Mouse (Mus musculus): ENCODE measurements at regions not wholly inside any gene's neighbourhood (a gene's known extent, or its start where the extent isn't known, plus 50 kb on each side); places are given as distances from the start of the nearest gene placed in this dataset.

DNA sequence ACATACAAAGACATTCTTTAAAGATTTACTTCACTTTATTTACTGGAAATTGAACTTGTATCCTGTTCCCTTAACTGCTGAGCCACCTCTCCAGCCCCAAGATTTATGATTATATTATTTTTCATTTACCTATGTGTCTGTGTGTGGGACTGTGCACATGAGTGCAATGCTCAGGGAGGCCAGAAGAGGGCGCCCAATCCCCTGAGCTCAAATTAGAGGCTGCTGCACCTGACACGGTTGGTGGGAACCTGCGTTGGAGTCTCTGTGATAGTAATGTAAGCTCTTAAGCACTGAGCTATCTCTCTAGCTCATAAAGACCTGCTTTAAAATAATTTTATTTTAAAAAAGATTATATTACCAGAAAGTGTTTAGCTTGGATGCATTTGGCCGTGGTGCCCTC is 315.3 kb downstream of the Etnk1 start:
- 86% methylated on average over 4 of the region's 4 CpGs for WGBS
- Histone ChIP-seq H3K9me3 (ENCODE audit: control insufficient read depth, low read length) (no peaks in the 10 kb centered on the region), H3K4me3 (ENCODE audit: low read depth, low read length) (no peak overlapping the region), H3K27me3 (ENCODE audit: control insufficient read depth, insufficient read depth, low read length) (no peaks in the 10 kb centered on the region), H3K4me1 (ENCODE audit: control insufficient read depth, insufficient read depth, low read length) (no peaks in the 10 kb centered on the region), H3K9ac (replicated peaks; ENCODE audit: low read depth, low read length) (no peak overlapping the region), H3K27ac (ENCODE audit: low read depth, low read length) (no peak overlapping the region), H3K36me3 (ENCODE audit: control insufficient read depth, insufficient read depth, low read length) (no peaks in the 10 kb centered on the region), H3K4me2 (ENCODE audit: low read depth, low read length) (no peak overlapping the region)
- ATAC-seq (ENCODE audit: low read depth): no peak

GRCm38 (mm10) chr6:143482868-143483267 is 315.8 kb downstream of the Etnk1 start:
- WGBS: 93% methylated on average over 6 of the region's 6 CpGs

GRCm38 (mm10) chr6:143484941-143485340 is 317.9 kb downstream of the Etnk1 start:
- no peaks in the 10 kb centered on the region for H3K36me3 ChIP-seq (ENCODE audit: control insufficient read depth, insufficient read depth, low read length)
- no peak overlapping the region for H3K9ac ChIP-seq (replicated peaks; ENCODE audit: low read depth, low read length)
- H3K4me3 ChIP-seq (ENCODE audit: low read depth, low read length): no peak overlapping the region
- H3K9me3 ChIP-seq (ENCODE audit: control insufficient read depth, low read length): no peaks in the 10 kb centered on the region
- no peak overlapping the region for H3K27ac ChIP-seq (ENCODE audit: low read depth, low read length)
- 91% methylated on average over 6 of the region's 6 CpGs for WGBS
- no peaks in the 10 kb centered on the region for H3K4me1 ChIP-seq (ENCODE audit: control insufficient read depth, insufficient read depth, low read length)
- no peaks in the 10 kb centered on the region for H3K27me3 ChIP-seq (ENCODE audit: control insufficient read depth, insufficient read depth, low read length)
- no peak overlapping the region for H3K4me2 ChIP-seq (ENCODE audit: low read depth, low read length)
- no peak for ATAC-seq (ENCODE audit: low read depth)

More at GRCm38 (mm10) chr6:143482868-143483267, 315.8 kb downstream of the Etnk1 start:
- no peak overlapping the region for H3K27ac ChIP-seq (ENCODE audit: low read depth, low read length)
- H3K9ac ChIP-seq (replicated peaks; ENCODE audit: low read depth, low read length): no peak overlapping the region
- no peak for ATAC-seq (ENCODE audit: low read depth)
- no peaks in the 10 kb centered on the region for H3K4me1 ChIP-seq (ENCODE audit: control insufficient read depth, insufficient read depth, low read length)
- H3K4me2 ChIP-seq (ENCODE audit: low read depth, low read length): no peak overlapping the region
- no peaks in the 10 kb centered on the region for H3K27me3 ChIP-seq (ENCODE audit: control insufficient read depth, insufficient read depth, low read length)
- H3K4me3 ChIP-seq (ENCODE audit: low read depth, low read length): no peak overlapping the region
- no peaks in the 10 kb centered on the region for H3K36me3 ChIP-seq (ENCODE audit: control insufficient read depth, insufficient read depth, low read length)
- no peaks in the 10 kb centered on the region for H3K9me3 ChIP-seq (ENCODE audit: control insufficient read depth, low read length)

DNA sequence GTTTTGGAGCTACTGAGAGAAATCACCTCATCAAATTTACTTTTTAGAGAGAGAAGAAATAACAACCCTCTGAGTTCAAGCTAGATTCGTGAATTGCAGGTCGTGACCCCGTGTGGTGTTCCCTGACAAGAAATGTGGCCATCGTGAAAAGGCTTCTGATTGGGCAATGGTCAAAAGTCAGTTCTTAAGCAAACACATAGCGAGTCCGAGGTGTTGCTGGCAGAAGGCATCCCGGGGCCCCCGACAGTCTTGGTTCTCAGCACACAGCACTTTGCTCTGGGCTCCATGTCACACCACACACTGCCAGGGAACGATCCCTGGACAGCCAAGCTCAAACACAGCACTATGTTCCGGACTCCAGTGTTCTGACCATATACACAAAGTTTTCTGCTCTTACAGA is 320.0 kb downstream of the Etnk1 start:
- Histone ChIP-seq H3K9ac (replicated peaks; ENCODE audit: low read depth, low read length) (no peak overlapping the region), H3K36me3 (ENCODE audit: control insufficient read depth, insufficient read depth, low read length) (no peaks in the 10 kb centered on the region), H3K27ac (ENCODE audit: low read depth, low read length) (no peak overlapping the region), H3K4me2 (ENCODE audit: low read depth, low read length) (no peak overlapping the region), H3K4me3 (ENCODE audit: low read depth, low read length) (no peak overlapping the region), H3K27me3 (ENCODE audit: control insufficient read depth, insufficient read depth, low read length) (no peaks in the 10 kb centered on the region), H3K4me1 (ENCODE audit: control insufficient read depth, insufficient read depth, low read length) (no peaks in the 10 kb centered on the region), H3K9me3 (ENCODE audit: control insufficient read depth, low read length) (no peaks in the 10 kb centered on the region)
- WGBS: 84% methylated on average over 10 of the region's 10 CpGs
- no peak for ATAC-seq (ENCODE audit: low read depth)

DNA sequence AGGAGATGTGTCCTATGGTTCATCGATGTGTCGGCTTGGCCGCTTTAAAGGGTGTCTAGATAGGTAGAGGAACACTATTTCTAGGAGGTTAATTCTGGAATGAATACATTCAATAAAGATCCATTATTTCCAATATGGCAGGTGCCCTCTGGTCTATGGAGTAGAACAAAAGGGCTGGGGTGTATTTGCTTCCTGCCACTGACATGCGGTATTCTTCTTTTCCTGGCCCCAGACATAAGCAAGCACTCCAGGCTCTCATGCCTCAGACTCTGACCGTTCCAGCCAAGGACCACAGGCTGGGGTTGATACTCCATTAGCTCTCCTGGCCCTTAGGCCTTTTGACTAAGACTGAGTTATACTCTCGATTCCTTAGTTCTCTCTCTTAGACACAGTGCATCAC is 323.0 kb downstream of the Etnk1 start:
- Histone ChIP-seq H3K4me2 (ENCODE audit: low read depth, low read length) (no peak overlapping the region), H3K9me3 (ENCODE audit: control insufficient read depth, low read length) (no peaks in the 10 kb centered on the region), H3K36me3 (ENCODE audit: control insufficient read depth, insufficient read depth, low read length) (no peaks in the 10 kb centered on the region), H3K4me1 (ENCODE audit: control insufficient read depth, insufficient read depth, low read length) (no peaks in the 10 kb centered on the region), H3K27me3 (ENCODE audit: control insufficient read depth, insufficient read depth, low read length) (no peaks in the 10 kb centered on the region), H3K27ac (ENCODE audit: low read depth, low read length) (no peak overlapping the region), H3K9ac (replicated peaks; ENCODE audit: low read depth, low read length) (no peak overlapping the region), H3K4me3 (ENCODE audit: low read depth, low read length) (no peak overlapping the region)
- 95% methylated on average over 6 of the region's 6 CpGs for WGBS
- ATAC-seq (ENCODE audit: low read depth): no peak

DNA sequence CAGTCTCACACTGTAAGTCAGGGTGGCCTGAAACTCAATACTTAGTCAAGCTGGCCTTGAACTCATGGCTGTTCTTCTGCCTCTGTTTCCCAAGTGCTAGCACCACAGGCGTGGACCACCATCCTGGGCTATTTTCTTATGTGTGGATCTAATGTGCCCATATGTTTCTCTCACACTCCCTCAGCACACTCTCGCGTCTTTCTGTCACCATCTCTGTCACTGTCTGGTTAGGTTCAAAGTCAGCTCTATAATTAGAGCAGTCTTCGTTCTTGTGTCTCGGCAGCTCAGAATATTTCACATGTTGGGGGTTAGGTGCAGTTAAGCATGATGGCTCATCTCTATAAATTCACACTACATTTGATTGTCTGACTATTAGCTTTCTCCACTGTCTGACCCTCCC is 324.4 kb downstream of the Etnk1 start:
- no peak overlapping the region for H3K27ac ChIP-seq (ENCODE audit: low read depth, low read length)
- WGBS: 92% methylated on average over 5 of the region's 5 CpGs
- H3K4me3 ChIP-seq (ENCODE audit: low read depth, low read length): no peak overlapping the region
- ATAC-seq (ENCODE audit: low read depth): no peak
- no peaks in the 10 kb centered on the region for H3K4me1 ChIP-seq (ENCODE audit: control insufficient read depth, insufficient read depth, low read length)
- H3K36me3 ChIP-seq (ENCODE audit: control insufficient read depth, insufficient read depth, low read length): no peaks in the 10 kb centered on the region
- no peaks in the 10 kb centered on the region for H3K9me3 ChIP-seq (ENCODE audit: control insufficient read depth, low read length)
- H3K27me3 ChIP-seq (ENCODE audit: control insufficient read depth, insufficient read depth, low read length): no peaks in the 10 kb centered on the region
- no peak overlapping the region for H3K9ac ChIP-seq (replicated peaks; ENCODE audit: low read depth, low read length)
- H3K4me2 ChIP-seq (ENCODE audit: low read depth, low read length): no peak overlapping the region

GRCm38 (mm10) chr6:143493543-143493942 is 326.5 kb downstream of the Etnk1 start:
- WGBS: 95% methylated on average over 3 of the region's 3 CpGs
- H3K9ac ChIP-seq (replicated peaks; ENCODE audit: low read depth, low read length): no peak overlapping the region
- ATAC-seq (ENCODE audit: low read depth): no peak
- no peaks in the 10 kb centered on the region for H3K9me3 ChIP-seq (ENCODE audit: control insufficient read depth, low read length)
- H3K27me3 ChIP-seq (ENCODE audit: control insufficient read depth, insufficient read depth, low read length): no peaks in the 10 kb centered on the region
- no peaks in the 10 kb centered on the region for H3K36me3 ChIP-seq (ENCODE audit: control insufficient read depth, insufficient read depth, low read length)
- H3K4me3 ChIP-seq (ENCODE audit: low read depth, low read length): no peak overlapping the region
- no peaks in the 10 kb centered on the region for H3K4me1 ChIP-seq (ENCODE audit: control insufficient read depth, insufficient read depth, low read length)
- no peak overlapping the region for H3K4me2 ChIP-seq (ENCODE audit: low read depth, low read length)
- no peak overlapping the region for H3K27ac ChIP-seq (ENCODE audit: low read depth, low read length)

GRCm38 (mm10) chr6:143494341-143494740 is 327.3 kb downstream of the Etnk1 start:
- ATAC-seq (ENCODE audit: low read depth): no peak
- WGBS: 94% methylated on average over 11 of the region's 11 CpGs
- no peak overlapping the region for H3K4me3 ChIP-seq (ENCODE audit: low read depth, low read length)
- no peaks in the 10 kb centered on the region for H3K4me1 ChIP-seq (ENCODE audit: control insufficient read depth, insufficient read depth, low read length)
- no peak overlapping the region for H3K4me2 ChIP-seq (ENCODE audit: low read depth, low read length)
- no peaks in the 10 kb centered on the region for H3K9me3 ChIP-seq (ENCODE audit: control insufficient read depth, low read length)
- H3K27me3 ChIP-seq (ENCODE audit: control insufficient read depth, insufficient read depth, low read length): no peaks in the 10 kb centered on the region
- no peak overlapping the region for H3K9ac ChIP-seq (replicated peaks; ENCODE audit: low read depth, low read length)
- no peak overlapping the region for H3K27ac ChIP-seq (ENCODE audit: low read depth, low read length)
- no peaks in the 10 kb centered on the region for H3K36me3 ChIP-seq (ENCODE audit: control insufficient read depth, insufficient read depth, low read length)

- H3K9me3 ChIP-seq (ENCODE audit: control insufficient read depth, low read length): no peaks in the 10 kb centered on the region
- H3K27ac ChIP-seq (ENCODE audit: low read depth, low read length): no peak overlapping the region
- no peak overlapping the region for H3K9ac ChIP-seq (replicated peaks; ENCODE audit: low read depth, low read length)
- no peaks in the 10 kb centered on the region for H3K4me1 ChIP-seq (ENCODE audit: control insufficient read depth, insufficient read depth, low read length)
- H3K27me3 ChIP-seq (ENCODE audit: control insufficient read depth, insufficient read depth, low read length): no peaks in the 10 kb centered on the region
- no peak overlapping the region for H3K4me2 ChIP-seq (ENCODE audit: low read depth, low read length)
- no peak for ATAC-seq (ENCODE audit: low read depth)
- no peaks in the 10 kb centered on the region for H3K36me3 ChIP-seq (ENCODE audit: control insufficient read depth, insufficient read depth, low read length)
- H3K4me3 ChIP-seq (ENCODE audit: low read depth, low read length): no peak overlapping the region
- 77% methylated on average over 7 of the region's 7 CpGs for WGBS
Measured at GRCm38 (mm10) chr6:143494886-143495285, 327.9 kb downstream of the Etnk1 start.

DNA sequence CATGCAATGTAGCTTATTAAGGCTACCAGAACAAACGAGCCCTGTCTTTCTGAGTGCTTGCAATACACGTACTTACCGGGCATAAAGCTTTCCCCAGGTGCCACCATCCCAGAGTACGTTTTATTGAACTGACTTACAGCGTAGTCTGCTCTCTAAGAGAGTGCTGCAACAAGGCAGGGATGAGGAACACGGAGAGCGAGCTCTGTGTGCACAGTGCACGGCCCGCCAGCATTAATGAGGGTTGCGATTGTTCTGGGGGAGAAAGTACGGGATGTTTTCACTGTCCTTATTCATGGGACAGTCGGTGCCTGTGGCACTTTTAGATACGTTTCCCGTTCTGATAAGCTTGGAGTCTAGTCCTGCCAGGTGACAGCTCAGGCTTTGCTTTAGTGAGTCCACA is 331.7 kb downstream of the Etnk1 start:
- WGBS: 50% methylated on average over 14 of the region's 14 CpGs
- H3K36me3 ChIP-seq (ENCODE audit: control insufficient read depth, insufficient read depth, low read length): no peaks in the 10 kb centered on the region
- no peaks in the 10 kb centered on the region for H3K27me3 ChIP-seq (ENCODE audit: control insufficient read depth, insufficient read depth, low read length)
- H3K4me1 ChIP-seq (ENCODE audit: control insufficient read depth, insufficient read depth, low read length): no peaks in the 10 kb centered on the region
- ATAC-seq (ENCODE audit: low read depth): peak; percentile 56; the same call in 1 of the 2 replicates
- no peaks in the 10 kb centered on the region for H3K9me3 ChIP-seq (ENCODE audit: control insufficient read depth, low read length)
- no peak overlapping the region for H3K4me3 ChIP-seq (ENCODE audit: low read depth, low read length)
- peak overlapping the region; percentile 20; the same call in 1 of the 2 replicates for H3K4me2 ChIP-seq (ENCODE audit: low read depth, low read length)
- no peak overlapping the region for H3K27ac ChIP-seq (ENCODE audit: low read depth, low read length)
- H3K9ac ChIP-seq (replicated peaks; ENCODE audit: low read depth, low read length): no peak overlapping the region
